Mouse (Mus musculus): ENCODE results near the gene Ano9. TPM values are rescaled to one million over a fixed set of nuclear protein-coding genes. Genes with fewer than 3 reads are reported as not detected.

Ano9 gene
- polyA plus RNA-seq, 1 experiment from 2014 or later, result not detected

DNA sequence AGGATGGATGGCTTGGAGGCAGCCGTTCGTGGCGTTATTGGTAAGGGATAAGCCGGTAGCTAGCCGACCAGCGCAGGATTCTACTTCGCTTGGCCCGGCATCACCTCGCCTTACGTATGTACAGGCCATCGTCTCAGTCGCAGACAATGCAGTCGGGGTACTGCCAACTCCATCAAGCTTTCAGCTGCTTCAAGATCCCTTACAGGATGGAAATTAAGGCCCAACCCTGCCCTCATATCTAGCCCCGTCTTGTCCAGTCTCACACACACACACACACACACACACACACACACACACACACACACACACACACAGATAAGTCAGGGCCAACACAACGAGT is 5.9 kb upstream of the Ano9 start:
- H3K36me3 ChIP-seq (ENCODE audit: inconsistent target), result no peaks in the 10 kb centered on the region
- peak overlapping the region; percentile 59 for H3K4me3 ChIP-seq (ENCODE audit: inconsistent target)
- WGBS (ENCODE audit: missing documents), result 5% methylated on average over 15 of the region's 15 CpGs
- no peaks in the 10 kb centered on the region for H3K79me2 ChIP-seq (ENCODE audit: inconsistent target)
- H3K27ac ChIP-seq, result peak overlapping the region; percentile 54

DNA sequence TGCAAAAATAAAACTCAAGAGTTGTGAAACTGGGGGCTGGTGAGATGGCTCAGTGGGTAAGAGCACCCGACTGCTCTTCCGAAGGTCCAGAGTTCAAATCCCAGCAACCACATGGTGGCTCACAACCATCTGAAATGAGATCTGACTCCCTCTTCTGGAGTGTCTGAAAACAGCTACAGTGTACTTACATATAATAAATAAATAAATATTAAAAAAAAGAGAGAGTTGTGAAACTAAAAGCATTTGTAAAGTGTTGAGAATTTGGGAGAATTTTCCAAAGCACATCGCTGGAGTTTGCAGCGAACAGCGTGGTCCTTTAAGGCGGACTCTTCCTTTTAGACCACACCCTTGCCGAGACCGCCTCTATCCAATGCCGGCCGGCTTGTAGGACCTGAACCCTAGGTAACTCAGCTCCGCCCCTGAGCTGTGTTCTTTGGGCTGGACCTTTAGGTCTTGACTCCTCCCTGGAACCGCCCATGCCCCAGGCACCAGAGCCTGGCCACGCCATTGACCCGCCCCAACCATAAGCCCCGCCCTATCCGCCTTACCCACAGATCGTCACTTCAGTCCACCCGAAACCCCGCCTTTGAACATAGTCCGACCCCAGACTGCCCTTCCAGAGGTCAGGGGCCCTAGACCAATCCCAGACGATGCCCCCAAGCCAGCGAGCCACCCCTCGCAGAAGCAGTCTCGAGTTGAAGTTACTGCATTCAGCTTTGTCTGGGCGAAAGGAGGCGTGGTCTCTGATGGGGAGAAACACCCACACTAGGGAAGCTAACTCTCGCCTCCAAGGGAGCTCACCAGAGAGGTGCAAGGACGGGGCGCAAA is 5.3 kb upstream of the Ano9 start:
- H3K36me3 ChIP-seq (ENCODE audit: inconsistent target), result no peaks in the 10 kb centered on the region
- peak overlapping the region; percentile 59 for H3K4me3 ChIP-seq (ENCODE audit: inconsistent target)
- H3K27ac ChIP-seq, result peak overlapping the region; percentile 54
- under 1% methylated on average over 27 of the region's 29 CpGs for WGBS (ENCODE audit: missing documents)
- no peaks in the 10 kb centered on the region for H3K79me2 ChIP-seq (ENCODE audit: inconsistent target)

DNA sequence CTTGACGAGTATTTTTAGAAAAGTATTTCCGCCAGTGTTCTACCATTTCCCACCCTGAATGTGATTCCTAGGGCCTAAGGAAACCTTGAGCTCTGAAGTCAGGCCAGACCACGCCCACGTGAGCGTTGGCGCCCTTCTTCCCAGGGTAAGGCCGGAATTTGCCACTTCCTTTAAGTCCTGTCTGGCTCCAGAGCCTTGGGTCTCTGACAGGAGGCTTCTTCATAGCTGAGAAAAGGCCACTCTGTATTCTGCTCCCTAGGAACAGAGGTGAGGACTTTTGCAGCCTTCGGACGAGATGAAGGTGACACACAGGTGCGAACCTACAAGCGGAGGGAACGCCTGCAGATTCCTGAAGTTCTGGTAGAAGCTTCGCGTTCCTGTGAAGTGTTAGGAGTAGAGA is 4.6 kb upstream of the Ano9 start, which contains the start of gene Ptdss2:
Gene Ptdss2 (plus strand): TSS at position 138 of the 400 bp plus-strand sequence.
- WGBS (ENCODE audit: missing documents), result 34% methylated on average over 14 of the region's 14 CpGs
- no peaks in the 10 kb centered on the region for H3K36me3 ChIP-seq (ENCODE audit: inconsistent target)
- H3K79me2 ChIP-seq (ENCODE audit: inconsistent target), result no peaks in the 10 kb centered on the region
- H3K27ac ChIP-seq, result peak within 1 kb of the TSS; percentile 54
- peak within 1 kb of the TSS; percentile 59 for H3K4me3 ChIP-seq (ENCODE audit: inconsistent target)

DNA sequence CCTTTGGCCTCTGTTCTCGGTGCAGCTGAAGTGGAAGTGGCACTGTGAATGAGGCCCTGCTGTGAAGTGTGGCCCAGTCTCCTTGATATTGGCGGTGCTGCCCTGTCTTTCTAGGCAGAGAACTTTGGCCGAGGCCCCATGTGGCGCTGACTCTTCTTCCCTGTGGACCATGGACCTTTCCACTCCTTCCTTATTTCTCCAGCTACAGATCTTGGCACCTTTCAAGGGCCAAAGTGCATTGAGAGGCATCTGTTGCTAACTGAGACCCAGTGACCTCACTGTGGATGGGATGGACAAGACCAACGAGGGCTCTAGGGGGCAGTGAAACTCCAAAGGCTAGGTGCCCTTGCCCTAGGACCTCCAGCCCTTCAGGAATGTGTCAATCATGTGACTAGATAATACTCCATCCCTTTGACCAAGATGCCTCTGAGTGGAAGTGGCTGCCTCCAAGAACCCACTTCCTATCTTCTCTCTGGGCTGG is 3.5 kb upstream of the Ano9 start:
- no peak overlapping the region for H3K27ac ChIP-seq
- no peak overlapping the region for H3K4me3 ChIP-seq (ENCODE audit: inconsistent target)
- H3K79me2 ChIP-seq (ENCODE audit: inconsistent target), result no peaks in the 10 kb centered on the region

DNA sequence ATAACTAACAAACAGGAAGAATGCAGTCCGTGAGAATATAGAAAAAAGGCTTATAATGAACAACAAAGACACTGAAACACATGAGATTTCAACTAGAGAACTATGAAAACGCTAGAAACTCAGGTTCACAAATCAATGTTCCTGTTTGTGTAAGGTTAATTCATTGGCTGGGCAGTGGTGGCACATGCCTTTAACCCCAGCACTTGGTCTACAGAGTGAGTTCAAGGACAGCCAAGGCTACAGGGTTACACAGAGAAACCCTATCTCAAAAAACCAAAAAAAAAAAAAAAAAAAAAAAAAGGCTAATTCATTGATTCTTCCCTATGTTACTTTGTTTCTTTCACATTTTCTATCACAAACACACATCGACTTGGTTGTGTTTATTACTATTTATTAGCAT is 3.0 kb upstream of the Ano9 start:
- no peak overlapping the region for H3K4me3 ChIP-seq (ENCODE audit: inconsistent target)
- no peak overlapping the region for H3K27ac ChIP-seq
- H3K79me2 ChIP-seq (ENCODE audit: inconsistent target), result no peaks in the 10 kb centered on the region
- 81% methylated on average over 3 of the region's 3 CpGs for WGBS (ENCODE audit: missing documents)
- no peaks in the 10 kb centered on the region for H3K36me3 ChIP-seq (ENCODE audit: inconsistent target)

More for the DNA sequence above, 3.5 kb upstream of the Ano9 start:
- WGBS (ENCODE audit: missing documents), result 85% methylated on average over 5 of the region's 5 CpGs
- H3K36me3 ChIP-seq (ENCODE audit: inconsistent target), result no peaks in the 10 kb centered on the region

DNA sequence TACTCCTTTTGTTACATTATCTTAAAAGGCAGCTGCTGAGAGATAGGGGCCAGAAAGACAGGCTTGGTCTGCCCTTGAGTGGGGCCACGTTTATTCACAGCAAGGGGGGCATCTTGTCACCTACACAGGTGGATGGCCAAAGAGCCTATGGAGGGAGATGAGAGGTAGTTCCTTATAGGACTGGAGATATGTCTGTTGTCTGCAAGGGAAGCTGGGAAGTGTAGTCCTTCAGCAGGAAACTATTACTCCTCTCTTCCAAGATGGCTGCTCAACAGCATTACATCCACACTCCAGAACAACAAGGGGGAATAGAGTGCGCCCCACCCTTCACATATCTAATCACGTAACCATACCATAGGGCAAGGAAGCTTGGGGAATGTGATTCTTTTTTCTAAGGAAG is 1.9 kb upstream of the Ano9 start:
- no peaks in the 10 kb centered on the region for H3K79me2 ChIP-seq (ENCODE audit: inconsistent target)
- no peak overlapping the region for H3K4me3 ChIP-seq (ENCODE audit: inconsistent target)
- no peak overlapping the region for H3K27ac ChIP-seq
- WGBS (ENCODE audit: missing documents), result 97% methylated on average over 3 of the region's 3 CpGs
- no peaks in the 10 kb centered on the region for H3K36me3 ChIP-seq (ENCODE audit: inconsistent target)

DNA sequence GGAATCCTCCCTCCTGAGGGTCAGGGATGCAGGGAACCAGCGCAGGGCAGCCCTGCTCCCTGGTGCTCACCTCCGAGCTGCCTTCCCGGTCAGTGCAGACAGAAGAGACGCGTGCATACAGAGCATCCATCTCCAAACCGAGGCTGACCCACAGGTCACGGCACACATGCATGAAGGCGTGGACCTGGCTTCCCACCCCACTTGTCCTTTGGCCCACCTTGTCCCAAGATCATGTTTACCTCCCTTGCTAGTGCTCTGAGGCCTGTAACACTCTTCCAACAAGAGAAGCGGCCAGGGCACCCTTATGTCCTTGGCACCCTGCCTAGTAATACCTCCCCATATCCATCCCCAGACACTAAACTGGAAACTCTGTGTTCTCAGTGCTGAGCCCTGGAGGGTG is 1.7 kb downstream of the Ano9 start:
- Histone ChIP-seq H3K79me2 (ENCODE audit: inconsistent target) (no peaks in the 10 kb centered on the region), H3K4me3 (ENCODE audit: inconsistent target) (no peak overlapping the region)
- WGBS (ENCODE audit: missing documents), result 96% methylated on average over 9 of the region's 9 CpGs

DNA sequence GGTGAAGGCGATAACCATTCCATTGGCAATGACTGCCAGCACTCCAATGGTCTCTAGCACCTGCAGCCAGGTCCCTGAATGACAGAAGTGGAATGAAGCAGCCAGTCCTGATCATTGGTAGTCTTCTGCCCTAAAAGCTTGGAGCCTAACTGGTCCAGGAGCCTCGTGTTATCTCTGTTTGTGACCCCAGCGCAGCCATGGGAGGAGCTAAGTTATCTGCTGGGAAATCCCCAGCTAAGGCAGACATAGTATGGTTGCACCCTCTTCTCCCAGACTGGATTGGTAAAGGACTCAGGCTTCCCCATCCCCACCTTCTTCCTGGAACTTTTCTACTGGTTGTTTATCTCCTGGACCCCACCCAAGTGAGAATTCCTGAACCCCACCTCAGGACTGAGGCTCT is 14.4 kb downstream of the Ano9 start:
- Histone ChIP-seq H3K79me2 (ENCODE audit: inconsistent target) (no peaks in the 10 kb centered on the region), H3K36me3 (ENCODE audit: inconsistent target) (no peaks in the 10 kb centered on the region), H3K27ac (no peak overlapping the region), H3K4me3 (ENCODE audit: inconsistent target) (no peak overlapping the region)
- WGBS (ENCODE audit: missing documents), result 78% methylated on average over 3 of the region's 3 CpGs

More for the DNA sequence above, 1.7 kb downstream of the Ano9 start:
- no peak overlapping the region for H3K27ac ChIP-seq
- no peaks in the 10 kb centered on the region for H3K36me3 ChIP-seq (ENCODE audit: inconsistent target)

DNA sequence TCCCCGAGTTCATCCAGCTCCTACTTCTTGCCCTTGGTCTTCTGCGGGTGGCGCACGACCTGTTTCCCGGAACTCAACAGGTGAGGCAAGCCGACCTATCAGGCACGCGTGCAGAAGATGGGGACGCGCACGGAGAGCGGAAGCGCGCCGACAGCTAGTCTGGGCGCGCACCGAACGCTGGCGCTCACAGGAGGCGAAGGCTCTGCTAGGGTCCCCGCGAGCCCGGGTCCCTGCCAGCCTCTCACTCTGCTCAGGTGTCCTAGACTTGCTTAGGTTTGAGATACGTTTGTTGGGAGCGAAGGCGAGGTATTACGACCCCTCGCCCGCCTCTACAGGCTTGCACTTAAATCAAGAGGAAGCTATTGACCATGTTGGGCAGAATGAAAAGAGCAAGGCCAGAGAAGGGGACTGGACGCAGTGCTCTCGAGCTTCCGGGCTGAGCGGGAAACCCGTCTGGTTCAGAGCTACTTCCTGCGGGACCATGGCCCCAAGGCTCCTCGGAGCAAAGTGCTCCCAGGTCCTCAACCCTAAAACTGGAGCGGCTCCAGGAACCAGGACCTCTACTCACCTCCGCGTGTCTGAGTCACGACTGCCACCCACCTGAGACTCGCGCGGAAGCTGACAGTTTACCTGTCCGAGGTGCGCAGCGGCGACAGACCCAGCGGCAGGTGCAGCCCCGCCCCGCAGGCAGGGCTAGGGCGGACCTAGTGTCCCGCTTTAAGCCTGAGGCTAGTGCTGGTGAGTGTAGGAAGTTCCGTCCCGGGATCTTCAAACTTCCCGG is 17.5 kb downstream of the Ano9 start, which contains the start of gene Sigirr:
Gene Sigirr (minus strand): TSS at position 662 of the 781 bp plus-strand sequence.
- WGBS (ENCODE audit: missing documents), result 11% methylated on average over 56 of the region's 56 CpGs
- Histone ChIP-seq H3K4me3 (ENCODE audit: inconsistent target) (no peak within 1 kb of the TSS), H3K79me2 (ENCODE audit: inconsistent target) (no peaks in the 10 kb centered on the region), H3K36me3 (ENCODE audit: inconsistent target) (no peaks in the 10 kb centered on the region), H3K27ac (no peak within 1 kb of the TSS)

DNA sequence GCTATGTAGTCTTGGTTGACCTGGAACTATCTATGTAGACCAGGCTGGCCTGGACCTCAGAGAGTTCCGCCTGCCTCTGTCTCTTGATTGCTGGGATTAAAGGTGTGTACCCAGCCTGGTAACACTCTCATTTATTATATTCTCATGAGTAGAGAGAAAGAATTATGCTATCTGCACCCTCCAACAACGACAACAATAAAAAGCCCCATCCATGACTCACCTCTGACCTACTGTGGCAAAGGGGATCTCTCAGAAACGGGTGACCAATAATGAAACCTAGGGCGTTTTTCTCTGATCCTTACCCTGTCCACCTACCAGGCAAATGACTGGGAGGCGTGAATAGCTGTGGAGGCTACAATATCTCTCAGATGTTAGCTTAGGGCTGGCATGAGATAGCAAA is 20.4 kb downstream of the Ano9 start:
- no peaks in the 10 kb centered on the region for H3K79me2 ChIP-seq (ENCODE audit: inconsistent target)
- 68% methylated on average over 5 of the region's 5 CpGs for WGBS (ENCODE audit: missing documents)
- no peak overlapping the region for H3K27ac ChIP-seq
- H3K4me3 ChIP-seq (ENCODE audit: inconsistent target), result no peak overlapping the region
- no peaks in the 10 kb centered on the region for H3K36me3 ChIP-seq (ENCODE audit: inconsistent target)

DNA sequence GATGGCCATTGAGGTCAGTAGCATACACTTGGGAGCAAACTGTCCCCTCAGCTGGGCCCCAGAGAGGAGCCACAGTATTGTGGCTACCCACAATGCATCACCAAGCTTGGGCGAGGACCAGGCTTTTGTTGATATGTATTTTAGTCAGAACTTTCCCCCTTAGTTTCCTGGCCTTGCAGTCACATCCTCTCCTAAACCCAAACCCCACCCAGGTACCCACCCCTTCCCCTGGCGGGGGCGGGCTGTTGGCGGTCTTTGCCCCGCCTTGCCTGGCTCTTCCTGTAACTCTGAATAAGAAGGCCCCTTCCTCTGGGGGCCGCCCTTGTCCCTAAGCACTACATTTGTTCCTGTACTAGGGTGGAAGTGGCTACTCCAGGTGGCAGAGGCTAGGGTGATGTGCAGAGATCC is 21.0 kb downstream of the Ano9 start:
- Histone ChIP-seq H3K79me2 (ENCODE audit: inconsistent target) (no peaks in the 10 kb centered on the region), H3K36me3 (ENCODE audit: inconsistent target) (no peaks in the 10 kb centered on the region), H3K27ac (no peak overlapping the region), H3K4me3 (ENCODE audit: inconsistent target) (peak overlapping the region; percentile 7; the same call in 1 of the 2 replicates)
- 5% methylated on average over 6 of the region's 6 CpGs for WGBS (ENCODE audit: missing documents)

DNA sequence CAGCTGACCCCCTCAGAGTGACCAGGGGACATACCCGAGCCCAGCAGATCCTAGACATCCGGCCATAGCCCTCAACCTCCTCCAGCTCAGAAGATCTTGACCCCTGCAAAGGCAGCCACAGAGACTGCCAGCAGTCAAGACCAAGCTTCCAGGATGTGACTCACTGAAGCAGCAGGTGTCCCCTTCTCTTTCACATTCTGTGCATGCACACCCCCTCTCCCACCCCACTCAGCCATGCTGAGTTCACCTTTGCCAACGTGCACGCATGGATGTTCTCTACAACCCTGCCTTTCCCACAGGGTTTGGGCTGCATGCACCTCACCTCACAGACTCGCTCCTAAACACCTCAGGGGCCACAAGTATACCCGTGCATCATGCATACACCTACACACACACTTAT is 21.6 kb downstream of the Ano9 start:
- no peaks in the 10 kb centered on the region for H3K36me3 ChIP-seq (ENCODE audit: inconsistent target)
- no peaks in the 10 kb centered on the region for H3K79me2 ChIP-seq (ENCODE audit: inconsistent target)
- WGBS (ENCODE audit: missing documents), result 39% methylated on average over 5 of the region's 6 CpGs
- no peak overlapping the region for H3K27ac ChIP-seq
- H3K4me3 ChIP-seq (ENCODE audit: inconsistent target), result peak overlapping the region; percentile 7; the same call in 1 of the 2 replicates

DNA sequence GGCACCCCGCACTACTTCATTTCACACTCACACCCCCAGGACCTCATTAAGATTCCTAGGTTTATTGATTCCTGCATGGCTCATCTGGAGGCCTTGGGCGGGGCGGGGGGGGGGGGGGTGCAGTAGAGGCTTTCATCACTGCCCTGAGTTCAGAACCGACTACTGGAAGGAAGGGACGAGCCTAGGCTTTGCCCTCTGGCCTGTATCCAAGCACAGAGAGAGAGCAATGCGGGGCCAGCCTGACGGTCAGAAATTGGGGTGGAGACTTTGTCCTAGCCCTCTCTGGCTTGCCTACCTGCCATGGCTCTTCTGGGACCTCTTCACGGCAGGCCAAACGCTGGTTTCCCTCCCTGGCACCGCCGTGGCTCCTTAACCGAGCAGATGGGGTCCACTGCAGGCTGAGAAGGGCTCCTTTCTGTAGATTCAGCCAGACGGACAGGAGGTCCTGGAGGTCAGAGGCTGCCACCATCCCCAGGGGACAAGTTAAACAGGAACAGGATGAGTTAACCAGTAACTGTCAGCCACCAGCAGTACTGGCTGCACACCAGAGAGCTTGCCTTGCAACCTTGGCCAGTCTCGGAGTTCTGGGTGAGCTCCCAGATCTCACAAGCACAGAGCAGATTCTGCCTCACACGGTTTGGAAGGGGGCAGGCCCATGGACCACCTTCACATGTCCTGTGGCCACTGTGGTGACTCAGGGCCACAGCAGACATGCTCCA is 23.0 kb downstream of the Ano9 start:
- H3K27ac ChIP-seq, result no peak overlapping the region
- H3K36me3 ChIP-seq (ENCODE audit: inconsistent target), result no peaks in the 10 kb centered on the region
- WGBS (ENCODE audit: missing documents), result 77% methylated on average over 14 of the region's 15 CpGs
- no peaks in the 10 kb centered on the region for H3K79me2 ChIP-seq (ENCODE audit: inconsistent target)
- H3K4me3 ChIP-seq (ENCODE audit: inconsistent target), result no peak overlapping the region

DNA sequence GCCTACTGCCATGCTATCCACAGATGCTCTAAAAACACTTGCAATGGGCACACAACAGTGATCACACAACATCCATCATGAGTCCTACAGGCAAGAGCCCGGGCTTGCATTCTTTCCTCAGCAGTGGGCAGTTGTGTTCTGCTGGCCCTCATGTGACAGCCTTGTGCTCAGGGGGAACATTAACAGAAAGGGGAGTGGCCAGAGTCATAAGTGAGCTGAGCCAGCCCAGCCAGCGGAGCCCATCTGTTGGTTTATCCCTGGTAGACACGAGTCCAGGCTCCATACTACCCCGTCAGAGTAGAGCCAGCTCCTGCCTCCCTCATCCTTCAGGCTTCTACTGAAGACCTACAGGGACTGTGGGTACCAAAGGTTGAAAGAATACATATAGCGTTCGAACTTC is 23.7 kb downstream of the Ano9 start:
- Histone ChIP-seq H3K36me3 (ENCODE audit: inconsistent target) (no peaks in the 10 kb centered on the region), H3K4me3 (ENCODE audit: inconsistent target) (no peak overlapping the region), H3K27ac (no peak overlapping the region), H3K79me2 (ENCODE audit: inconsistent target) (no peaks in the 10 kb centered on the region)
- WGBS (ENCODE audit: missing documents), result 95% methylated on average over 6 of the region's 6 CpGs
